1 mouse cellular context compared by ENCODE assay signal in the genomic region with DNA sequence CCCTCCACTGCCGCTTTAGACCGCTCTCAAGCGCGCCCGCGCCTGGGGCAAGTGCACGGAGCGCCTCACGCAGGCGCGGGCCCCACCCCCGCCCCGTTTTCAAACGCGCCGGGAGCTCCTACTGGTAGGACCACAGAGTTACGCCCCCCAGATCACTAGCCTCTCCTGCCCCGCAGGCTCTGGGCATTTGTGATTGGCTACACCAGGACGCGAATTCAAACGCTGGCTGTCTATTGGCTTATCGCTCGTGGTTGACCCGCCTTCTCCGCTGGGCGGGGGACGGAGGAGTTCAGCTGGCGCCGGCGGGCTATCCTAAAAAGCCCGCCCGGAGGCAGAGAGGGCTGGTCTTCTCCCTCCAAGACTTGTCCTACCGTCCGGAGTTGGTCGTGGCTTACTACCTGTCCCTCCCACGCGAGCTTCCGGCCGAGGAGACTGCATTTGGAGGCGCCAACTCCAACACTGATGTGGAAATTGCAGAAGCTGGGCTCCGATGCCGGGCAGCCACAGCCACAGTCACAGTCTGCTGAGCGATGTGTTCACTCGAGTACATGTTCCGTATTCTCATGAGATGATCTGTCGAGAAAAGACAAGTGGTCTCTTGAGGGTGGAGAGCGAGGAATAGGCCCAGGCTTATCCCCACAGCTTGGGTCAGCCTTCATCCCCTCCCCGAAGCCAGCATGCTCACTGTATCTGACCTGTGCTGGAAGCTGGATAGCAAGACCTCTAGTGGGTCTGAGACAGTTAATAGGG.
TF ChIP-seq lines count a peak whose summit lies in the region.

A gene (minus strand): TSS at position 165 of the 750 bp plus-strand sequence.

TF ChIP-seq in CH12.LX, 34 proteins besides CTCF, POLR2A, EP300 and RAD21 (continued from another document):
- TF ChIP-seq ELF1 (IDR thresholded peaks at IDR 0.05; ENCODE audit: low read depth, low read length) (peak; percentile 46; the same call in 1 of the 2 replicates), MAX (IDR thresholded peaks at IDR 0.05; ENCODE audit: low read length) (peak; percentile 54; the same call in 1 of the 2 replicates), ZC3H11A (IDR thresholded peaks at IDR 0.05; ENCODE audit: low read depth, low read length) (no peak), USF1 (IDR thresholded peaks at IDR 0.05; ENCODE audit: low read depth, low read length) (no peak), SMC3 (IDR thresholded peaks at IDR 0.05; ENCODE audit: low read depth, low read length) (no peak), ZKSCAN1 (IDR thresholded peaks at IDR 0.05; ENCODE audit: borderline replicate concordance, low read depth, low read length) (no peak), HCFC1 (IDR thresholded peaks at IDR 0.05; ENCODE audit: low read depth, low read length) (peak; percentile 41; the same call in 1 of the 2 replicates), CHD2 (IDR thresholded peaks at IDR 0.05; ENCODE audit: low read length) (peak; percentile 92), KAT2A (IDR thresholded peaks at IDR 0.05; ENCODE audit: insufficient replicate concordance, low read length) (0 out of 2 replicates have a peak, but pooled peaks have one; percentile 64), POLR2AphosphoS2 (IDR thresholded peaks at IDR 0.05; ENCODE audit: low read depth, low read length) (peak; percentile 66; the same call in 1 of the 2 replicates), NRF1 (IDR thresholded peaks at IDR 0.05; ENCODE audit: low read depth, low read length) (peak; percentile 93), RCOR1 (conservative IDR thresholded peaks at IDR 0.05; ENCODE audit: low read depth, low read length) (no peak), SIN3A (IDR thresholded peaks at IDR 0.05; ENCODE audit: low read length) (peak; percentile 89), CHD1 (IDR thresholded peaks at IDR 0.05; ENCODE audit: low read depth, low read length) (no peak), MEF2A (IDR thresholded peaks at IDR 0.05; ENCODE audit: borderline replicate concordance, low read depth, low read length) (no peak), ZMIZ1 (IDR thresholded peaks at IDR 0.05; ENCODE audit: low read depth, low read length) (peak; percentile 91), UBTF (IDR thresholded peaks at IDR 0.05; ENCODE audit: low read depth, low read length) (no peak), PAX5 (IDR thresholded peaks at IDR 0.05; ENCODE audit: low read length) (no peak), MYC (IDR thresholded peaks at IDR 0.05; ENCODE audit: low read depth, low read length) (no peak), TCF12 (IDR thresholded peaks at IDR 0.05; ENCODE audit: low read depth, low read length) (peak; percentile 83), MAZ (IDR thresholded peaks at IDR 0.05; ENCODE audit: low read depth, low read length) (peak; percentile 96)
